Mouse (Mus musculus) heart, postnatal 25 days (tissue): ENCODE data around the gene Mars. TPM values are rescaled to one million over a fixed set of nuclear protein-coding genes. Genes with fewer than 3 reads are reported as not detected.
A peak's percentile ranks its signal among the peaks of the same experiment; 100 is the strongest.

Experiments used
- DNase-seq: peaks from one replicate; pipeline ENCODE4 v3.0.0; 2022; ENCODE audit warnings: low spot score
- intact Hi-C: fragments of 180-260 bp; cut with DNase I; formaldehyde crosslinking; loops from one replicate; pipeline ENCODE4 v1.15.1; 2025
- total RNA-seq, 2 experiments: library from RNA; stranded (reverse); gene quantifications; 2 replicates each; pipeline ENCODE4 v1.2.3; 2021

Gene Mars
- total RNA-seq, 2 experiments from 2014 or later: 37.9 to 38.9 TPM

GRCm38 (mm10) chr10:127267318-127267717, 44.3 kb downstream of the Mars start:
- intact Hi-C loops: loop anchor here (2.0 kb wide), 1 partner anchor 45 kb away; no protein-coding TSS in a partner anchor
- DNase-seq: no peak

GRCm38 (mm10) chr10:127266112-127267091, 45.2 kb downstream of the Mars start, which contains the start of gene Dctn2:
Gene Dctn2 (plus strand): TSS chr10:127266368.
- intact Hi-C loops: loop anchor here (2.0 kb wide), 1 partner anchor 46 kb away; no protein-coding TSS in a partner anchor
- peak; percentile 95 for DNase-seq

- no peak for DNase-seq
- intact Hi-C loops: loop anchor here (2.0 kb wide), 1 partner anchor 47 kb away; no protein-coding TSS in a partner anchor
Observed at GRCm38 (mm10) chr10:127265727-127266111, 45.9 kb downstream of the Mars start.

- intact Hi-C loops: no loop called here
- DNase-seq: no peak
Observed at GRCm38 (mm10) chr10:127264971-127265370, 46.6 kb downstream of the Mars start.

- intact Hi-C loops: no loop called here
- DNase-seq: no peak
Observed at GRCm38 (mm10) chr10:127264336-127264735, 47.2 kb downstream of the Mars start.

GRCm38 (mm10) chr10:127263631-127264030, 48.0 kb downstream of the Mars start:
- DNase-seq: no peak
- intact Hi-C loops: no loop called here

- DNase-seq: no peak
- intact Hi-C loops: no loop called here
Observed at GRCm38 (mm10) chr10:127262548-127263398, 48.8 kb downstream of the Mars start, which contains the start of gene Kif5a. Gene Kif5a (minus strand): TSS chr10:127263348.

GRCm38 (mm10) chr10:127261706-127262547, 49.7 kb downstream of the Mars start:
- DNase-seq: no peak
- intact Hi-C loops: no loop called here

GRCm38 (mm10) chr10:127258489-127258888, 53.1 kb downstream of the Mars start:
- intact Hi-C loops: no loop called here

GRCm38 (mm10) chr10:127257790-127258189, 53.8 kb downstream of the Mars start:
- DNase-seq: no peak
- intact Hi-C loops: no loop called here

More at GRCm38 (mm10) chr10:127258489-127258888, 53.1 kb downstream of the Mars start:
- DNase-seq: no peak

- DNase-seq: no peak
- intact Hi-C loops: no loop called here
Observed at GRCm38 (mm10) chr10:127255625-127256345, 55.8 kb downstream of the Mars start.

GRCm38 (mm10) chr10:127250810-127251209, 60.8 kb downstream of the Mars start:
- intact Hi-C loops: no loop called here
- DNase-seq: no peak

Other genes starting within 250 kb of the Mars start
- 10 to 100 TPM; 76.1 to 83.3 TPM for gene Cdk4, start 248.3 kb downstream of the Mars start, total RNA-seq
- 10 to 100 TPM; 43.4 to 47.4 TPM for gene Tspan31, start 241.5 kb downstream of the Mars start, total RNA-seq
- 1 to 10 TPM; 5.9 to 7.3 TPM for gene Agap2, start 236.5 kb downstream of the Mars start, total RNA-seq
- gene Os9, start 190.7 kb downstream of the Mars start, total RNA-seq: 10 to 100 TPM; 25.0 to 25.1 TPM
- 1 to 10 TPM; 1.5 to 1.6 TPM for gene B4galnt1, start 146.6 kb downstream of the Mars start, total RNA-seq
- 10 to 100 TPM; 18.2 to 29.2 TPM for gene Slc26a10, start 131.1 kb downstream of the Mars start, total RNA-seq
- 10 to 100 TPM; 10.9 to 12.7 TPM for gene Arhgef25, start 121.7 kb downstream of the Mars start, total RNA-seq
- 10 to 100 TPM; 26.3 to 28.6 TPM for gene Dtx3, start 116.1 kb downstream of the Mars start, total RNA-seq
- 10 to 100 TPM; 23.3 to 24.6 TPM for gene Pip4k2c, start 100.2 kb downstream of the Mars start, total RNA-seq
- under 1 TPM; 0.45 to 0.49 TPM for gene Kif5a, start 48.4 kb downstream of the Mars start, total RNA-seq
- 100 to 1,000 TPM; 136 to 142 TPM for gene Dctn2, start 45.4 kb downstream of the Mars start, total RNA-seq
- gene Mbd6, start 22.8 kb downstream of the Mars start, total RNA-seq: 10 to 100 TPM; 20.9 to 21.4 TPM
- gene Arhgap9, start 10.2 kb upstream of the Mars start, total RNA-seq: 1 to 10 TPM; 3.0 to 3.4 TPM
- 1 to 10 TPM in 1 of 2 experiments, under 1 TPM in 1; 0.89 to 1.1 TPM for gene Gli1, start 30.2 kb upstream of the Mars start, total RNA-seq
- not detected for gene Inhbe, start 42.6 kb upstream of the Mars start, total RNA-seq
- not detected for gene Inhbc, start 58.6 kb upstream of the Mars start, total RNA-seq
- gene R3hdm2, start 68.5 kb upstream of the Mars start, total RNA-seq: 100 to 1,000 TPM; 145 to 159 TPM
- gene Stac3, start 189.9 kb upstream of the Mars start, total RNA-seq: under 1 TPM; 0.22 to 0.70 TPM
- gene Ndufa4l2, start 203.2 kb upstream of the Mars start, total RNA-seq: 10 to 100 TPM; 22.6 to 33.1 TPM
- gene Shmt2, start 210.7 kb upstream of the Mars start, total RNA-seq: 10 to 100 TPM; 44.3 TPM
- under 1 TPM; 0.31 to 0.34 TPM for gene Nxph4, start 222.8 kb upstream of the Mars start, total RNA-seq